Mouse (Mus musculus) cortical plate, adult 2 months (tissue): ENCODE measurements around the gene Zbtb9. TPM values are rescaled to one million over a fixed set of nuclear protein-coding genes. Genes with fewer than 3 reads are reported as not detected.

Source experiments
- H3K27ac ChIP-seq: fragments of 200-500 bp; 2 replicates; pipeline ENCODE4 v1.5.1; 2012; ENCODE audit warnings: low read length, control low read depth, inconsistent platforms; ENCODE audit not compliant: insufficient read depth
- H3K4me1 ChIP-seq: fragments of 200-500 bp; 2 replicates; pipeline ENCODE4 v1.6.1; 2011; ENCODE audit warnings: low read length; ENCODE audit not compliant: control insufficient read depth, insufficient read depth
- H3K4me3 ChIP-seq: fragments of 200-500 bp; 2 replicates; pipeline ENCODE4 v1.5.1; 2011; ENCODE audit warnings: mild to moderate bottlenecking, low read length, control low read depth; ENCODE audit not compliant: insufficient read depth
- CTCF ChIP-seq: fragments of 200-500 bp; IDR thresholded peaks from 2 replicates; pipeline ENCODE4 v1.5.1; 2011; ENCODE audit warnings: mild to moderate bottlenecking, control low read depth, low read length; ENCODE audit not compliant: insufficient read depth; ENCODE audit errors: extremely low read depth
- POLR2A ChIP-seq: fragments of 200-500 bp; IDR thresholded peaks from 2 replicates; pipeline ENCODE4 v1.6.1; 2011; ENCODE audit warnings: mild to moderate bottlenecking, low read length, control low read depth; ENCODE audit not compliant: insufficient read depth; ENCODE audit errors: extremely low read depth
- polyA plus RNA-seq: library from polyadenylated mRNA; depleted of rRNA; stranded (reverse); fragments of >200 nt; gene quantifications from 2 replicates; pipeline ENCODE4 v1.2.3, GENCODE M21; 2012

Zbtb9 gene
- polyA plus RNA-seq, 1 experiment, result 13.9 TPM

- Histone ChIP-seq H3K4me1 (no peaks in the 10 kb centered on the region), H3K4me3 (no peak overlapping the region), H3K27ac (no peak overlapping the region)
- TF ChIP-seq CTCF, result peak; percentile 57
- TF ChIP-seq POLR2A, result no peak
Measured at GRCm38 (mm10) chr17:27004431-27004830, 31.5 kb downstream of the Zbtb9 start.

- peak overlapping the region; percentile 43; the same call in 1 of the 2 replicates for H3K27ac ChIP-seq
Measured at GRCm38 (mm10) chr17:27004903-27005485, 32.0 kb downstream of the Zbtb9 start.

GRCm38 (mm10) chr17:27005644-27006043, 32.7 kb downstream of the Zbtb9 start:
- Histone ChIP-seq H3K4me1 (no peaks in the 10 kb centered on the region), H3K4me3 (no peak overlapping the region), H3K27ac (peak overlapping the region; percentile 43; the same call in 1 of the 2 replicates)
- TF ChIP-seq POLR2A, result no peak
- TF ChIP-seq CTCF, result no peak

More at GRCm38 (mm10) chr17:27004903-27005485, 32.0 kb downstream of the Zbtb9 start:
- no peak for TF ChIP-seq CTCF
- TF ChIP-seq POLR2A, result no peak
- Histone ChIP-seq H3K4me1 (no peaks in the 10 kb centered on the region), H3K4me3 (no peak overlapping the region)

GRCm38 (mm10) chr17:27008277-27008676, 35.3 kb downstream of the Zbtb9 start:
- TF ChIP-seq CTCF (no peak), POLR2A (no peak)
- Histone ChIP-seq H3K4me1 (peaks cover 2% of the 10 kb centered on the region), H3K4me3 (no peak overlapping the region), H3K27ac (no peak overlapping the region)

GRCm38 (mm10) chr17:27011167-27011566, 38.2 kb downstream of the Zbtb9 start:
- TF ChIP-seq POLR2A, result no peak
- no peak for TF ChIP-seq CTCF
- Histone ChIP-seq H3K27ac (peak overlapping the region; percentile 66; the same call in 1 of the 2 replicates), H3K4me1 (peaks cover 2% of the 10 kb centered on the region), H3K4me3 (no peak overlapping the region)

GRCm38 (mm10) chr17:27011998-27012672, 39.2 kb downstream of the Zbtb9 start:
- Histone ChIP-seq H3K4me1 (peaks cover 2% of the 10 kb centered on the region), H3K27ac (peak overlapping the region; percentile 66), H3K4me3 (no peak overlapping the region)
- TF ChIP-seq CTCF, result no peak
- no peak for TF ChIP-seq POLR2A

- Histone ChIP-seq H3K4me3 (no peak overlapping the region), H3K27ac (0 out of 2 replicates have a peak overlapping the region, but pooled peaks have one; percentile 36), H3K4me1 (peaks cover 2% of the 10 kb centered on the region)
- TF ChIP-seq POLR2A (no peak), CTCF (no peak)
Measured at GRCm38 (mm10) chr17:27012909-27013308, 39.9 kb downstream of the Zbtb9 start.

GRCm38 (mm10) chr17:27017564-27018499, 44.9 kb downstream of the Zbtb9 start:
- peak overlapping the region; percentile 51 for H3K27ac ChIP-seq
- TF ChIP-seq CTCF, result no peak
- peak; percentile 61; the same call in 1 of the 2 replicates for TF ChIP-seq POLR2A
- H3K4me3 ChIP-seq, result peak overlapping the region; percentile 35
- H3K4me1 ChIP-seq, result no peaks in the 10 kb centered on the region; the same call in 1 of the 2 replicates

GRCm38 (mm10) chr17:27018555-27019196, 45.7 kb downstream of the Zbtb9 start:
- TF ChIP-seq CTCF, result no peak
- no peaks in the 10 kb centered on the region; the same call in 1 of the 2 replicates for H3K4me1 ChIP-seq
- peak overlapping the region; percentile 54 for H3K27ac ChIP-seq
- no peak overlapping the region; the same call in 1 of the 2 replicates for H3K4me3 ChIP-seq

GRCm38 (mm10) chr17:27021076-27021475, 48.1 kb downstream of the Zbtb9 start:
- no peak overlapping the region for H3K4me3 ChIP-seq
- TF ChIP-seq CTCF, result no peak
- TF ChIP-seq POLR2A, result no peak
- no peak overlapping the region for H3K27ac ChIP-seq
- no peaks in the 10 kb centered on the region; the same call in 1 of the 2 replicates for H3K4me1 ChIP-seq
